Mouse (Mus musculus) limb, embryonic 10.5 days (tissue): ENCODE measurements around the gene Wdr1. TPM values are rescaled to one million over a fixed set of nuclear protein-coding genes. Genes with fewer than 3 reads are reported as not detected.

Experiments
- DNase-seq: peaks from one replicate; pipeline ENCODE4 v3.0.0-alpha.2; 2017; ENCODE audit warnings: low spot score
- H3K27ac ChIP-seq: fragments of 300-500 bp; sonication (generic); 2 replicates; pipeline ENCODE4 v1.5.1; 2016; ENCODE audit warnings: mild to moderate bottlenecking
- H3K27me3 ChIP-seq: fragments of 300-500 bp; sonication (generic); 2 replicates; pipeline ENCODE4 v1.6.1; 2016; ENCODE audit warnings: low read depth, mild to moderate bottlenecking; ENCODE audit not compliant: poor library complexity, severe bottlenecking
- H3K36me3 ChIP-seq: fragments of 300-500 bp; sonication (generic); 2 replicates; pipeline ENCODE4 v1.6.1; 2016; ENCODE audit warnings: mild to moderate bottlenecking, moderate library complexity
- H3K4me1 ChIP-seq: fragments of 300-500 bp; sonication (generic); 2 replicates; pipeline ENCODE4 v1.6.1; 2016
- H3K4me3 ChIP-seq: fragments of 300-500 bp; sonication (generic); 2 replicates; pipeline ENCODE4 v1.5.1; 2016; ENCODE audit warnings: mild to moderate bottlenecking, moderate library complexity
- H3K9me3 ChIP-seq: fragments of 300-500 bp; sonication (generic); replicated peaks from 2 replicates; pipeline ENCODE4 v1.6.1; 2016; ENCODE audit warnings: mild to moderate bottlenecking
- WGBS: fragments of 180-500 bp; shearing (Covaris S2); methylation state at CpG from one replicate; pipeline ENCODE4 v1.1.7; 2016; 5-methylcytosine and 5-hydroxymethylcytosine counted together
- polyA plus RNA-seq: library from polyadenylated mRNA; unstranded; fragments of >200 nt; fragmentation: Nextera tagmentation; extraction: Ambion mirVana; gene quantifications from 2 replicates; pipeline ENCODE4 v1.2.1, GENCODE M21; 2016

The Wdr1 gene
- polyA plus RNA-seq, 1 experiment from 2014 or later, result 214 TPM

GRCm38 (mm10) chr5:38558831-38559230 is 4.2 kb downstream of the Wdr1 start:
- no peak for DNase-seq
- 91% methylated on average over 5 of the region's 5 CpGs for whole genome bisulfite sequencing
- Histone ChIP-seq H3K27me3 (no peaks in the 10 kb centered on the region), H3K36me3 (peaks cover 63% of the 10 kb centered on the region), H3K4me1 (peaks cover 30% of the 10 kb centered on the region), H3K9me3 (no peaks in the 10 kb centered on the region), H3K4me3 (no peak overlapping the region), H3K27ac (no peak overlapping the region)

- 95% methylated on average over 4 of the region's 4 CpGs for WGBS
- H3K27me3 ChIP-seq, result no peaks in the 10 kb centered on the region
- peaks cover 26% of the 10 kb centered on the region for H3K4me1 ChIP-seq
- no peak overlapping the region for H3K4me3 ChIP-seq
- H3K36me3 ChIP-seq, result peaks cover 72% of the 10 kb centered on the region
- no peak for DNase-seq
- H3K9me3 ChIP-seq, result no peaks in the 10 kb centered on the region
- no peak overlapping the region for H3K27ac ChIP-seq
Observed at GRCm38 (mm10) chr5:38557811-38558210, 5.2 kb downstream of the Wdr1 start.

DNA sequence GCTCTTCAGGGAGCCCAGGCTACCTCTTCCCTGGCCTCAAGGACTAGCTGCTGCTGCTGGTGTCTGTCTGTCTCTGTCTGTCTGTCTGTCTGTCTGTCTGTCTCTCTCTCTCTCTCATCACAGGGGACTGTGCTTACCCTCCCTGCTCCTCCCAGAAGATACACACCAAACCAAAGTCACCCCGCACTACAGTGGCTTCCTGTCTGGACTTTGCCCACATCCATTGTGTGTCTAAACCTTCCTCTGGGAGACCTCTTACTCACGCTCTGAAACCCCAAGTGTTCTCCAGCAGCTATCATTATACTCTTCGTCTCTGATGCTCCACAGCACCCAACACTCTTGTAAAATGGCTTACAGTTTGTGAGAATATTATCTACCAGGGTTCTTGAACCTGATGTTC is 6.6 kb downstream of the Wdr1 start:
- Histone ChIP-seq H3K27me3 (no peaks in the 10 kb centered on the region), H3K4me1 (peaks cover 19% of the 10 kb centered on the region), H3K4me3 (no peak overlapping the region), H3K36me3 (peaks cover 86% of the 10 kb centered on the region), H3K27ac (no peak overlapping the region), H3K9me3 (no peaks in the 10 kb centered on the region)
- 94% methylated on average over 3 of the region's 3 CpGs for WGBS
- DNase-seq, result no peak

DNA sequence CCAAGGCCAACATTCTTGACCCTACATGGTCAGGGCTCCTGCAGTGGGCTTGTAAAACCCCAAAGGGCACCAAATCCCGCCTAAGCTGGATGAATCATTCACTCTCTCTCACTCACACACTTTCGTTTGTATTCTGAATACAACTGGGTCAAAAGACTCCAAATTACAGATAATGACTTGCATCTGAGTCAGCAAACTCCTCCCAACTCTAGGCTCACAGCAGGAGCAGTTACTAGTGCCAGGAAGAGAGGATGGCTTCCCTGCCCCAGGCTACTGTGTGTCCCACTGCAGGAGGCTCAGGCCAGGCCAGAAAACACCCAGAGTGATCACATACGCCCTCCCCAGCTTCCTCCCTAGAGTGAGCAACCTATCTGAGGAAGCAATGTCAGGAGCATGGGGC is 9.1 kb downstream of the Wdr1 start:
- Histone ChIP-seq H3K27me3 (no peaks in the 10 kb centered on the region), H3K4me3 (no peak overlapping the region), H3K36me3 (peaks cover 99% of the 10 kb centered on the region), H3K4me1 (peaks cover 8% of the 10 kb centered on the region; the same call in 1 of the 2 replicates), H3K27ac (no peak overlapping the region), H3K9me3 (no peaks in the 10 kb centered on the region)
- no peak for DNase-seq
- 64% methylated on average over 3 of the region's 3 CpGs for WGBS

- Histone ChIP-seq H3K27ac (no peak overlapping the region), H3K27me3 (no peaks in the 10 kb centered on the region), H3K4me1 (peaks cover 8% of the 10 kb centered on the region; the same call in 1 of the 2 replicates), H3K36me3 (peaks cover 99% of the 10 kb centered on the region), H3K9me3 (no peaks in the 10 kb centered on the region), H3K4me3 (no peak overlapping the region)
- DNase-seq, result no peak
- 93% methylated on average over 4 of the region's 4 CpGs for WGBS
Observed at GRCm38 (mm10) chr5:38553491-38553890, 9.5 kb downstream of the Wdr1 start.

GRCm38 (mm10) chr5:38552615-38553014 is 10.4 kb downstream of the Wdr1 start:
- WGBS, result 91% methylated on average over 3 of the region's 3 CpGs
- peaks cover 8% of the 10 kb centered on the region; the same call in 1 of the 2 replicates for H3K4me1 ChIP-seq
- peaks cover 99% of the 10 kb centered on the region for H3K36me3 ChIP-seq
- H3K4me3 ChIP-seq, result no peak overlapping the region
- no peak overlapping the region for H3K27ac ChIP-seq
- no peaks in the 10 kb centered on the region for H3K27me3 ChIP-seq
- H3K9me3 ChIP-seq, result no peaks in the 10 kb centered on the region
- DNase-seq, result no peak

DNA sequence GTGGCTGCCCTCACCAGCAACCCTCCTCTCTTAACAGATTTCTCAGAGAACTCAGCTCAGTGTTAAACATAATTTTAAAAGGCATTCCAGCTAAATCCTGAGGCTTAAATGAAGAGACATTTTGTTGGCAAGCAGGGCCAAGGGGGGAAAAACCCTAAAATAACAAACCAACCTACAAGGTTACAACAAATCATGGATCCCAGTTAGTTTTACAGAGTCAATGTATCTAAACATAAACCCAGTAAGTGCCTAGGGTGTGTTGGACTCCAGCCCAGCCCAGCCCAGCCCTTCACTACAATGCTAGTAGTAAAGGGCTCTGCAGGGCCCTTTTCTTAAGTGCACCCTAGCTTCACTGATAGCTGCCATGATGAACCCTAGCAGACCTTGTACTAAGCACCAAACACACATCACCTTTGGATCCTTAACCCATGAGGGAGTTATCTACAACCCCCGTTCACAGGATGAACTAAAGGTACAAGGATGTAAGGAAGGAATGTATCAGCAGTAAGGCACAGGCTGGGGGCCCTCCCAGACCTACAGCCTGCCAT is 12.7 kb downstream of the Wdr1 start:
- H3K36me3 ChIP-seq, result peaks cover 99% of the 10 kb centered on the region
- H3K27ac ChIP-seq, result no peak overlapping the region
- H3K4me3 ChIP-seq, result no peak overlapping the region
- H3K4me1 ChIP-seq, result peaks cover 8% of the 10 kb centered on the region; the same call in 1 of the 2 replicates
- no peak for DNase-seq
- H3K9me3 ChIP-seq, result no peaks in the 10 kb centered on the region
- WGBS, result 96% methylated on average over 1 of the region's 1 CpGs
- no peaks in the 10 kb centered on the region for H3K27me3 ChIP-seq

- no peak for DNase-seq
- no peaks in the 10 kb centered on the region for H3K27me3 ChIP-seq
- no peak overlapping the region for H3K4me3 ChIP-seq
- no peaks in the 10 kb centered on the region for H3K9me3 ChIP-seq
- H3K27ac ChIP-seq, result no peak overlapping the region
- H3K36me3 ChIP-seq, result peaks cover 99% of the 10 kb centered on the region
- peaks cover 4% of the 10 kb centered on the region; the same call in 1 of the 2 replicates for H3K4me1 ChIP-seq
- WGBS, result 94% methylated on average over 3 of the region's 3 CpGs
Observed at GRCm38 (mm10) chr5:38549461-38549909, 13.5 kb downstream of the Wdr1 start.

DNA sequence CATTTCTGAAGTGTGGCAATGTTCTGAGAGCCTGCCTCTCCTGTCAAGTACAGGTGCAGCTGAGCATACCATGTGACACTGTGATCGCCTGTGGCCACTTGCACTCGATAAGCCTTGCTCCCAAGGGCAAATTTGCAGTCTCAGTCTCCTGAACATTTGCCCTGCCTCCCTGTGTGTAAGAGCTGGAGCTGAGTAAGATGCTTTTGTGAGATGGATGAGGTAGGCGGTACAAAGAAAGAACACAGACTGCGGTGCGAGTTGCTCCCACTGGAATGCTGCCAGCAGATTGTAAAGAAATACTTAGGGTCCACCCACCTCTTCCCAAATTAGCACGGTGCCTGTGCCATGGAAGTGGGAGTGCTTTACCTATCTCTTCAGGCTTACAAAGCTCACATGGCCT is 15.6 kb downstream of the Wdr1 start:
- Histone ChIP-seq H3K36me3 (peaks cover 100% of the 10 kb centered on the region), H3K27me3 (no peaks in the 10 kb centered on the region), H3K27ac (no peak overlapping the region), H3K4me3 (no peak overlapping the region), H3K4me1 (no peaks in the 10 kb centered on the region), H3K9me3 (no peaks in the 10 kb centered on the region)
- 90% methylated on average over 6 of the region's 6 CpGs for WGBS
- no peak for DNase-seq

DNA sequence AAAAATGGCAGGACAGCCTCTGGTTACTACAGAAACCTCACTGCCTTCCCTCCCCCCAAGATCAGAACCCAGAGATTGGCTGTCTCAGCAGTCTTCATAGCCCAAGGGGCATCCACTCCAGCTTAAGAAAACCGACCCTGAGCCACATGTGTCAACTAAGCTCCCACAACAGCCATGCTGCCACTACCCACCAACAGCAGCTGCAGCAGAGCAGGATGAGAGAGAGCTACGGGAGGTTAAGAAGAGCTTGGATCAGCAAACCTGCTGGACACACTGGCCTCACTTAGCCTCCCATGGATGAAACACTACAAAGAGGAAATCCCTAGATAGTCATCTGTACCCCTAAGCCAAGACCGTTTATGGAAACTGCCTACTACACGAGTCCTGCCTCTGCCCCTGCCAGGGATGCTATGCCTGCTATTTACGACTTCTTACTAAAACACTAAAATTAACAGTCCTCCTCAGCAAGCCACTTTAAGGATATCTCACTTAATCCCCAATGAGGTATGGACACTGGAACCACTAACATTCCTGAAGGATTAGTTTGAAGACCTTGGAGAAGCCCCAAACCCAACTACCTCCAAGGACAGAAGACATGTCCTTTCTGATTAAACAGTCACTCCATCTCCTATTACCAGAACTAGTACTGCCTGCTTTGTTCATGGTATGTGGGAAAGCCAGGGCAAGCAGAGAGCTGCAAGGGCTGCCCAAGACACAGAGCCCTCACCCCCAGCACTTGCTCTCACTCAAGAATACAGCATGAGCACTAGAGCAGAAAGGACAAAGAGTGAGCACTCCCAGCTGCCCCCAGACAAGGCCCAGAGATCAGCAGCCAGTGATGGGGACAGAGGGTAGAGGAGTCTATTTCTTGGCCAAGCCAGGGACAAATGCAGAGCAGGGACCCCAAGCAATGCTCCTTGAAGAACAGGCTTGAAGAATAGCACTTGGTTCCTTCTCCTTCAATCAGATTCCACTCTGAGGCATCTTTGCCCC is 18.3 kb downstream of the Wdr1 start:
- H3K4me3 ChIP-seq, result no peak overlapping the region
- H3K4me1 ChIP-seq, result no peaks in the 10 kb centered on the region
- H3K36me3 ChIP-seq, result peaks cover 100% of the 10 kb centered on the region

GRCm38 (mm10) chr5:38543496-38544217 is 19.4 kb downstream of the Wdr1 start:
- peaks cover 100% of the 10 kb centered on the region for H3K36me3 ChIP-seq
- no peaks in the 10 kb centered on the region for H3K9me3 ChIP-seq
- DNase-seq, result no peak
- no peaks in the 10 kb centered on the region for H3K4me1 ChIP-seq
- H3K27me3 ChIP-seq, result no peaks in the 10 kb centered on the region
- WGBS, result 90% methylated on average over 4 of the region's 4 CpGs
- H3K4me3 ChIP-seq, result no peak overlapping the region
- no peak overlapping the region for H3K27ac ChIP-seq

More for the DNA sequence above, 18.3 kb downstream of the Wdr1 start:
- Histone ChIP-seq H3K9me3 (no peaks in the 10 kb centered on the region), H3K27me3 (no peaks in the 10 kb centered on the region), H3K27ac (no peak overlapping the region)
- no peak for DNase-seq
- WGBS, result 62% methylated on average over 5 of the region's 5 CpGs

GRCm38 (mm10) chr5:38541728-38542127 is 21.3 kb downstream of the Wdr1 start:
- Histone ChIP-seq H3K9me3 (no peaks in the 10 kb centered on the region), H3K36me3 (peaks cover 100% of the 10 kb centered on the region), H3K4me3 (no peak overlapping the region), H3K27ac (no peak overlapping the region), H3K27me3 (no peaks in the 10 kb centered on the region), H3K4me1 (no peaks in the 10 kb centered on the region)
- WGBS, result 91% methylated on average over 3 of the region's 3 CpGs
- no peak for DNase-seq

GRCm38 (mm10) chr5:38540898-38541297 is 22.1 kb downstream of the Wdr1 start:
- WGBS, result 87% methylated on average over 1 of the region's 1 CpGs
- no peak for DNase-seq
- no peaks in the 10 kb centered on the region for H3K4me1 ChIP-seq
- H3K27ac ChIP-seq, result no peak overlapping the region
- H3K9me3 ChIP-seq, result no peaks in the 10 kb centered on the region
- H3K27me3 ChIP-seq, result no peaks in the 10 kb centered on the region
- peaks cover 100% of the 10 kb centered on the region for H3K36me3 ChIP-seq
- no peak overlapping the region for H3K4me3 ChIP-seq
